Mouse (Mus musculus) left cerebral cortex, adult 2 months (tissue): ENCODE results near the gene Fnbp1l. TPM values are rescaled to one million over a fixed set of nuclear protein-coding genes. Genes with fewer than 3 reads are reported as not detected.

Source experiments
- DNase-seq, 2 experiments: peaks; one replicate each; pipeline ENCODE4 v3.0.0; 2021 to 2022; ENCODE audit warnings: low spot score in 2 of 2, mixed read lengths in 1 of 2; ENCODE audit errors: extremely low spot score in 1 of 2
- H3K27ac ChIP-seq: fragments of 200-600 bp; 2 replicates; pipeline ENCODE4 v1.8.1; 2022
- H3K4me3 ChIP-seq: fragments of 200-600 bp; 2 replicates; pipeline ENCODE4 v1.8.1; 2022
- CTCF ChIP-seq: fragments of 200-600 bp; IDR thresholded peaks from 2 replicates; pipeline ENCODE4 v1.8.1; 2022; ENCODE audit warnings: antibody characterized with exemption, mild to moderate bottlenecking, moderate library complexity
- intact Hi-C: fragments of 180-260 bp; cut with DNase I; formaldehyde crosslinking; loops from one replicate; pipeline ENCODE4 v1.15.1; 2025
- microRNA-seq, 2 experiments: library from miRNA; unstranded; fragments of <30 nt; microRNA quantifications; one replicate each; pipeline ENCODE4 v1.2.0; 2021
- total RNA-seq, 2 experiments: library from RNA; stranded (reverse); gene quantifications; 2 replicates each; pipeline ENCODE4 v1.2.3; 2021

The Fnbp1l gene
- total RNA-seq, 2 experiments from 2014 or later: 108 TPM

- Histone ChIP-seq H3K4me3 (no peak overlapping the region), H3K27ac (peak overlapping the region; percentile 69)
- no peak for DNase-seq
- no peak for TF ChIP-seq CTCF
- intact Hi-C loops: loop anchor here (2.0 kb wide), 2 partner anchors 17 to 131 kb away; no protein-coding TSS in a partner anchor
Observed at GRCm38 (mm10) chr3:122507826-122508225, 111.7 kb downstream of the Fnbp1l start.

GRCm38 (mm10) chr3:122506343-122506916, 113.1 kb downstream of the Fnbp1l start:
- Histone ChIP-seq H3K27ac (peak overlapping the region; percentile 96), H3K4me3 (no peak overlapping the region)
- peak in 1 of 2 experiments; percentile 49 for DNase-seq
- TF ChIP-seq CTCF: no peak
- intact Hi-C loops: loop anchor here (2.0 kb wide), 1 partner anchor 16 kb away; no protein-coding TSS in a partner anchor

- TF ChIP-seq CTCF: no peak
- Histone ChIP-seq H3K27ac (no peak overlapping the region), H3K4me3 (no peak overlapping the region)
- intact Hi-C loops: no loop called here
- no peak for DNase-seq
Observed at GRCm38 (mm10) chr3:122500929-122501328, 118.6 kb downstream of the Fnbp1l start.

GRCm38 (mm10) chr3:122499647-122500046, 119.9 kb downstream of the Fnbp1l start:
- no peak for DNase-seq
- Histone ChIP-seq H3K4me3 (no peak overlapping the region), H3K27ac (no peak overlapping the region)
- intact Hi-C loops: no loop called here
- TF ChIP-seq CTCF: no peak

GRCm38 (mm10) chr3:122498528-122498927, 121.0 kb downstream of the Fnbp1l start:
- intact Hi-C loops: no loop called here
- no peak for DNase-seq
- TF ChIP-seq CTCF: no peak

GRCm38 (mm10) chr3:122497871-122498270, 121.6 kb downstream of the Fnbp1l start:
- Histone ChIP-seq H3K4me3 (no peak overlapping the region), H3K27ac (no peak overlapping the region)
- DNase-seq: no peak
- intact Hi-C loops: no loop called here
- no peak for TF ChIP-seq CTCF

More at GRCm38 (mm10) chr3:122498528-122498927, 121.0 kb downstream of the Fnbp1l start:
- Histone ChIP-seq H3K4me3 (no peak overlapping the region), H3K27ac (no peak overlapping the region)

- Histone ChIP-seq H3K4me3 (no peak overlapping the region), H3K27ac (no peak overlapping the region)
- intact Hi-C loops: no loop called here
- TF ChIP-seq CTCF: no peak
- no peak for DNase-seq
Observed at GRCm38 (mm10) chr3:122494764-122495163, 124.8 kb downstream of the Fnbp1l start.

GRCm38 (mm10) chr3:122492872-122493615, 126.5 kb downstream of the Fnbp1l start:
- DNase-seq: no peak
- TF ChIP-seq CTCF: no peak
- intact Hi-C loops: no loop called here
- H3K4me3 ChIP-seq: peak overlapping the region; percentile 23
- H3K27ac ChIP-seq: peak overlapping the region; percentile 81

GRCm38 (mm10) chr3:122492006-122492405, 127.5 kb downstream of the Fnbp1l start:
- intact Hi-C loops: no loop called here
- H3K27ac ChIP-seq: peak overlapping the region; percentile 81
- DNase-seq: no peak
- no peak overlapping the region for H3K4me3 ChIP-seq
- no peak for TF ChIP-seq CTCF

GRCm38 (mm10) chr3:122490574-122490973, 128.9 kb downstream of the Fnbp1l start:
- no peak for TF ChIP-seq CTCF
- no peak overlapping the region for H3K4me3 ChIP-seq
- H3K27ac ChIP-seq: peak overlapping the region; percentile 87
- intact Hi-C loops: loop anchor here (2.0 kb wide), 1 partner anchor 16 kb away; no protein-coding TSS in a partner anchor
- peak in 1 of 2 experiments; percentile 54 for DNase-seq

Small RNAs within 50 kb of the gene (microRNA-seq; reads per million reads assigned to microRNA genes)
- 0 reads per million in 2 experiments for gene Mir7657

Other genes starting within 250 kb of the Fnbp1l start
- gene Pde5a, start 109.2 kb upstream of the Fnbp1l start, total RNA-seq: 10 to 100 TPM; 15.6 to 21.1 TPM